Mouse (Mus musculus) stomach, postnatal 0 days (tissue): Measurements from ENCODE around the gene Jazf1. TPM values are rescaled to one million over a fixed set of nuclear protein-coding genes. Genes with fewer than 3 reads are reported as not detected.

Experiments
- ATAC-seq: fragments of 200-750 bp; cut with Nextera tagmentation; 2 replicates; pipeline ENCODE4 v1.8.0; 2017; ENCODE audit not compliant: low FRiP score, low TSS enrichment
- DNase-seq: peaks from one replicate; pipeline ENCODE4 v3.0.0-alpha.2; 2016; ENCODE audit warnings: low spot score
- H3K27ac ChIP-seq: fragments of 300-500 bp; sonication (generic); replicated peaks from 2 replicates; pipeline ENCODE4 v1.5.1; 2014; ENCODE audit warnings: mild to moderate bottlenecking, control low read depth
- H3K27me3 ChIP-seq: fragments of 300-500 bp; sonication (generic); 2 replicates; pipeline ENCODE4 v1.6.1; 2014; ENCODE audit warnings: low read length; ENCODE audit not compliant: control insufficient read depth, insufficient read depth
- H3K36me3 ChIP-seq: fragments of 300-500 bp; sonication (generic); 2 replicates; pipeline ENCODE4 v1.6.1; 2014; ENCODE audit warnings: low read length, mixed read lengths; ENCODE audit not compliant: control insufficient read depth, insufficient read depth
- H3K4me1 ChIP-seq: fragments of 300-500 bp; sonication (generic); replicated peaks from 2 replicates; pipeline ENCODE4 v1.6.1; 2014; ENCODE audit warnings: antibody characterized with exemption; ENCODE audit not compliant: control insufficient read depth, insufficient read depth
- H3K4me2 ChIP-seq: fragments of 300-500 bp; sonication (generic); replicated peaks from 2 replicates; pipeline ENCODE4 v1.6.1; 2014; ENCODE audit warnings: low read depth, mild to moderate bottlenecking, control low read depth, moderate library complexity
- H3K4me3 ChIP-seq: fragments of 300-500 bp; sonication (generic); 2 replicates; pipeline ENCODE4 v1.5.1; 2014; ENCODE audit warnings: low read depth, low read length, control low read depth
- H3K9ac ChIP-seq: fragments of 300-500 bp; sonication (generic); 2 replicates; pipeline ENCODE4 v1.6.1; 2014; ENCODE audit warnings: mild to moderate bottlenecking, low read length, control low read depth, mixed read lengths
- H3K9me3 ChIP-seq: fragments of 300-500 bp; sonication (generic); 2 replicates; pipeline ENCODE4 v1.6.1; 2016; ENCODE audit warnings: low read length; ENCODE audit not compliant: control insufficient read depth
- CTCF ChIP-seq: IDR thresholded peaks from 2 replicates; pipeline ENCODE4 v1.5.1; 2016; ENCODE audit warnings: antibody characterized with exemption, low read depth, mild to moderate bottlenecking, moderate library complexity
- EP300 ChIP-seq: optimal IDR thresholded peaks from 2 replicates; pipeline ENCODE3; 2016; ENCODE audit warnings: antibody characterized with exemption
- WGBS: fragments of 180-500 bp; shearing (Covaris S2); extraction: QIAGEN DNeasy Blood & Tissue Kit; methylation state at CpG from one replicate; pipeline ENCODE4 v1.1.7; 2014; 5-methylcytosine and 5-hydroxymethylcytosine counted together
- polyA plus RNA-seq: library from polyadenylated mRNA; unstranded; fragments of >200 nt; fragmentation: Nextera tagmentation; extraction: Ambion mirVana; gene quantifications from 2 replicates; pipeline ENCODE4 v1.2.1, GENCODE M21; 2015

The Jazf1 gene
- polyA plus RNA-seq, 1 experiment from 2014 or later = 5.1 TPM

- Histone ChIP-seq H3K36me3 (no peaks in the 10 kb centered on the region), H3K4me2 (no peak overlapping the region), H3K9me3 (no peaks in the 10 kb centered on the region), H3K4me1 (no peaks in the 10 kb centered on the region), H3K4me3 (no peak overlapping the region), H3K27me3 (no peaks in the 10 kb centered on the region), H3K27ac (no peak overlapping the region), H3K9ac (no peak overlapping the region)
- no peak for DNase-seq
- TF ChIP-seq CTCF (no peak), EP300 (no peak)
- 83% methylated on average over 6 of the region's 6 CpGs for WGBS
- ATAC-seq = no peak
Measured at GRCm38 (mm10) chr6:52920719-52921118, 147.7 kb downstream of the Jazf1 start.

GRCm38 (mm10) chr6:52919442-52919841 lies 149.0 kb downstream of the Jazf1 start:
- 68% methylated on average over 7 of the region's 7 CpGs for WGBS
- H3K27me3 ChIP-seq = no peaks in the 10 kb centered on the region
- DNase-seq (no peak), ATAC-seq (no peak; the same call in 1 of the 2 replicates)
- H3K4me3 ChIP-seq = no peak overlapping the region
- TF ChIP-seq CTCF = no peak
- TF ChIP-seq EP300 = no peak
- H3K4me2 ChIP-seq = no peak overlapping the region
- H3K36me3 ChIP-seq = no peaks in the 10 kb centered on the region
- no peaks in the 10 kb centered on the region for H3K9me3 ChIP-seq
- no peaks in the 10 kb centered on the region for H3K4me1 ChIP-seq
- no peak overlapping the region for H3K27ac ChIP-seq
- H3K9ac ChIP-seq = no peak overlapping the region

- H3K4me3 ChIP-seq = no peak overlapping the region
- H3K9me3 ChIP-seq = no peaks in the 10 kb centered on the region
- H3K4me2 ChIP-seq = no peak overlapping the region
- H3K36me3 ChIP-seq = no peaks in the 10 kb centered on the region
- ATAC-seq = peak; percentile 71; the same call in 1 of the 2 replicates
- H3K9ac ChIP-seq = no peak overlapping the region
- no peaks in the 10 kb centered on the region for H3K27me3 ChIP-seq
- peak; percentile 76 for DNase-seq
- TF ChIP-seq CTCF = peak; percentile 98
- TF ChIP-seq EP300 = no peak
- no peak overlapping the region for H3K27ac ChIP-seq
- H3K4me1 ChIP-seq = no peaks in the 10 kb centered on the region
- 1% methylated on average over 2 of the region's 2 CpGs for WGBS
Measured at GRCm38 (mm10) chr6:52918980-52919379, 149.5 kb downstream of the Jazf1 start.

- Histone ChIP-seq H3K4me2 (no peak overlapping the region), H3K4me1 (no peaks in the 10 kb centered on the region), H3K27me3 (no peaks in the 10 kb centered on the region), H3K9me3 (no peaks in the 10 kb centered on the region), H3K9ac (no peak overlapping the region), H3K36me3 (no peaks in the 10 kb centered on the region), H3K27ac (no peak overlapping the region), H3K4me3 (no peak overlapping the region)
- no peak for DNase-seq
- no peak for TF ChIP-seq CTCF
- no peak for TF ChIP-seq EP300
- 93% methylated on average over 4 of the region's 4 CpGs for WGBS
- ATAC-seq = no peak
Measured at GRCm38 (mm10) chr6:52917471-52917870, 151.0 kb downstream of the Jazf1 start.

GRCm38 (mm10) chr6:52916836-52917376 lies 151.5 kb downstream of the Jazf1 start:
- H3K36me3 ChIP-seq = no peaks in the 10 kb centered on the region
- DNase-seq (no peak), ATAC-seq (no peak)
- H3K4me2 ChIP-seq = no peak overlapping the region
- H3K9ac ChIP-seq = no peak overlapping the region
- no peak for TF ChIP-seq CTCF
- no peak for TF ChIP-seq EP300
- no peak overlapping the region for H3K4me3 ChIP-seq
- 87% methylated on average over 3 of the region's 3 CpGs for WGBS
- no peaks in the 10 kb centered on the region for H3K27me3 ChIP-seq
- H3K27ac ChIP-seq = no peak overlapping the region
- no peaks in the 10 kb centered on the region for H3K4me1 ChIP-seq
- H3K9me3 ChIP-seq = no peaks in the 10 kb centered on the region

GRCm38 (mm10) chr6:52914921-52915320 lies 153.5 kb downstream of the Jazf1 start:
- Histone ChIP-seq H3K4me1 (no peaks in the 10 kb centered on the region), H3K27ac (no peak overlapping the region), H3K9me3 (no peaks in the 10 kb centered on the region), H3K4me2 (no peak overlapping the region), H3K9ac (no peak overlapping the region), H3K36me3 (no peaks in the 10 kb centered on the region), H3K4me3 (no peak overlapping the region), H3K27me3 (no peaks in the 10 kb centered on the region)
- TF ChIP-seq CTCF (no peak), EP300 (no peak)
- WGBS = 82% methylated on average over 2 of the region's 2 CpGs
- ATAC-seq = no peak
- no peak for DNase-seq
